Mouse (Mus musculus): ENCODE data around the gene Cpm. TPM values are rescaled to one million over a fixed set of nuclear protein-coding genes. Genes with fewer than 3 reads are reported as not detected.
A peak's percentile ranks its signal among the peaks of the same experiment; 100 is the strongest.

Cpm gene
- polyA plus RNA-seq, 1 experiment from 2014 or later, result 4.7 TPM

DNA sequence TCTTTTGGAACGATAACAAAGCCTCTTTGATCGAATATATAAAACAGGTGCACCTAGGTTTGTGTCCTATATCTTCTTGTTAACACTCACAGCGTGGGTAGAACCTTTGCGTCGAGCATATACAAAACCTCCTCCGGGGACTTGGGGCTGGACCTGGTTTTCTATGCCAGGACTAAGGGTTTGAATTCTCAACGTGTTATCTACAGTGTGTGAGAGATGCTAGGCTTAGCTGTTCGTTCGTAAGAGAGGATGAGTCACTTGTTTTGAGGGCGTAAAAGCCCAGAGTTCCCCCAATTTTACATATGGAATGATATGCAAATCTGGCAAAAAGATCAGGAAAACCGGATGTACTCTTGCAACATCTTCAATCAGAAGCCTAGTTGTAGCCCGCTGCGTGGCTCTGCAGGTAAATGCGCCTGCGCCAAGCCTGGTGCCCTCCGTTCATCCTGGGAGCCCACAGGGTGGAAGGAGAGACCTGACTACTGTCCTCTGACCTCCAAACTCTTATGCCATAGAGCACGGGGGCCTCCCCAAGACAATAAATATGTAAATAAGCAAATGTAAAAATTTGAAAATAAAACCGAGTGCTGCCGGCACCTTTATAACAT lies 46.8 kb downstream of the Cpm start:
- peak overlapping the region; percentile 38 for H3K4me3 ChIP-seq
- H3K9me3 ChIP-seq (replicated peaks), result no peaks in the 10 kb centered on the region
- no peaks in the 10 kb centered on the region for H3K36me3 ChIP-seq (ENCODE audit: poor library complexity, severe bottlenecking)
- 38% methylated on average over 19 of the region's 19 CpGs for WGBS
- H3K27me3 ChIP-seq, result no peaks in the 10 kb centered on the region
- peak overlapping the region; percentile 64 for H3K4me2 ChIP-seq
- H3K27ac ChIP-seq, result peak overlapping the region; percentile 72
- ATAC-seq, result peak; percentile 57
- H3K4me1 ChIP-seq, result peaks cover 21% of the 10 kb centered on the region; the same call in 1 of the 2 replicates
- peak overlapping the region; percentile 45 for H3K9ac ChIP-seq

DNA sequence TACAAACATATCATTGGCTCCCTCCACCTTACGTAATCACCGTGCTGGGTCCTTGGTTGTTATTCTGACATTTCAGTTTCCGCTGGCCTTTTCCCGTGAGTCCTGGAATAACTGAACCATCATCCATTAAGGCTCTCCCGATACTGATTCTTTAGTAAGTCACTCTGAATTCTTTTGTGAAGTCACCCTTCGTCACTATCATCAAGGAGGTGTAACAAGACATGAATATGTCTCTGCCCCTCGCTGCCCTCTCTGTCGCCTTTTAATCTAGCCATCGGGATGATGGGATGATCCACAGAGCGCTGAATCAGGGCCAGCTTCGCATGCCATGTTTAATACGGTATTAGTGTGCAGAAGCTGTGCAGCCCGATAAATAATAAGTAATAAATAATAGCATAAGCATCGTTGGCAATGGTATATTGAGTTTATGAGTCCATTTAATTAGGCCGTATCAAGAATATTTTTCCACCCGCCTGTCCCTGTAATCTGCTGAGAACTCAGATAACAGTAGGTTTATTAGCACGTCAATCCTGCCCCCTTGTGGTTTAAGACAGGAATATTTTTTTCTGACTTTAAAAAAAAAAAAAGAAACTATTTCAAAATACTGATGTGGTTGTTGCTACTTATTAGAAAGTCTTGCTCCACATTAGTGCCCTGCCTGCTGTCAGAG lies 47.5 kb downstream of the Cpm start:
- Histone ChIP-seq H3K9me3 (replicated peaks) (no peaks in the 10 kb centered on the region), H3K4me1 (peaks cover 21% of the 10 kb centered on the region; the same call in 1 of the 2 replicates), H3K4me3 (peak overlapping the region; percentile 38), H3K9ac (peak overlapping the region; percentile 45; the same call in 1 of the 2 replicates), H3K36me3 (ENCODE audit: poor library complexity, severe bottlenecking) (no peaks in the 10 kb centered on the region), H3K27ac (no peak overlapping the region; the same call in 1 of the 2 replicates), H3K4me2 (peak overlapping the region; percentile 64), H3K27me3 (no peaks in the 10 kb centered on the region)
- peak; percentile 25 for ATAC-seq
- WGBS, result 32% methylated on average over 17 of the region's 17 CpGs

DNA sequence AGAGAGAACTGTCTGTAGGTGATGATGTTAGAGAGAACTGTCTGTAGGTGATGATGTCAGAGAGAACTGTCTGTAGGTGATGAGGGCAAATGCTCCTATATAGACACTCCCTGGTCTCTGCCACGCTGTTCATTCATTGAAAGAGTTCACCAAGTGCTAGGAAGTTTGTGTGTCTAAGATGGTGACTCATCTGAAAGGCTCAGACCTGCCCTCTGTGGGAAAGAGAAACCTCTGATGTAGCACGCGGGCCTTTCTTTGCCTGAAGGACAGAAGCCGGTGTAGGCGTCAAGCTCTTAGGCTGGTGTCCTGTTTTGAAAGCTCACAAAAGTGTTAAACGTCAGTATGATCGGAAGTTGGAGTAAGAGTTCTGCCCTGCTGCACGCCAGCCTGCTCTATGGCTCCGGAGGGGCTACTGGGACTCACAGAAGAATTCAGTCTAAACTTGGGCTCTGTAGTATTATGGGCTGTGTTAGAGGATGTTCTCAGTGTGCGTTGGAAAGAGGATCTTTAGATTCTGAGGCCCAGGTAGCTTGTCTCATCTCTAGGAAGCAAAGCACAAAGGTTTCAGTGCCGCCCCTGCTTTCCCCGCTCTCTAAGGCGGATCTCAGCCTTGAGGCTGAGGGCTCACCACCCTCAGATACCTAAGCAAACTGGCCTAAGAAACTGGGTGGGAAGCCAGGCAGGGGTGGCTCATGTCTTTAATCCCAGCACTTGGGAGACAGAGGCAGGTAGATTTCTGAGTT lies 48.4 kb downstream of the Cpm start:
- Histone ChIP-seq H3K4me3 (no peak overlapping the region), H3K4me1 (peaks cover 18% of the 10 kb centered on the region; the same call in 1 of the 2 replicates), H3K4me2 (no peak overlapping the region), H3K27ac (no peak overlapping the region), H3K9ac (no peak overlapping the region), H3K9me3 (replicated peaks) (no peaks in the 10 kb centered on the region), H3K36me3 (ENCODE audit: poor library complexity, severe bottlenecking) (no peaks in the 10 kb centered on the region), H3K27me3 (no peaks in the 10 kb centered on the region)
- WGBS, result 80% methylated on average over 13 of the region's 13 CpGs
- no peak for ATAC-seq

DNA sequence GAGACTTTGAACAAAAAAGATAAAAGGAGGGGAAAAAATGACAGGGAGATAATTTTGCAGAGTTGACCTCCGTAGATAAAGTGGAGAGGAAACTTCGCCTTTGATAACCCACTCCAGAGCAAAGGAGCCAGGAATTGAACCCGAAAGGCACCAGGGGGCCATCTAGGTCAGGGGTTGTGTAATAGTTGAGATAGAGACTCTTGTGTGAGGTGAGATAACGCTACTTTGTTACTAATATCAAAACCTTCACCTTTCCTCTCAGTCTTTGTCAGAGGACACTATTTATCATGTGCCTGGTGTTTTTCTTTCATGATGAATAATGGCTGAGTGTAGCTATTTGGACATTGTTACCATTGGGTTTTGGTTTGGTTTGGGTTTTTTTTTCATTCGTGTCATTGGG lies 49.1 kb downstream of the Cpm start:
- WGBS, result 85% methylated on average over 5 of the region's 5 CpGs
- no peak overlapping the region for H3K4me2 ChIP-seq
- H3K4me3 ChIP-seq, result no peak overlapping the region
- H3K4me1 ChIP-seq, result peaks cover 15% of the 10 kb centered on the region; the same call in 1 of the 2 replicates
- no peak for ATAC-seq
- H3K36me3 ChIP-seq (ENCODE audit: poor library complexity, severe bottlenecking), result no peaks in the 10 kb centered on the region
- no peaks in the 10 kb centered on the region for H3K9me3 ChIP-seq (replicated peaks)
- no peaks in the 10 kb centered on the region for H3K27me3 ChIP-seq
- no peak overlapping the region for H3K9ac ChIP-seq
- no peak overlapping the region for H3K27ac ChIP-seq

DNA sequence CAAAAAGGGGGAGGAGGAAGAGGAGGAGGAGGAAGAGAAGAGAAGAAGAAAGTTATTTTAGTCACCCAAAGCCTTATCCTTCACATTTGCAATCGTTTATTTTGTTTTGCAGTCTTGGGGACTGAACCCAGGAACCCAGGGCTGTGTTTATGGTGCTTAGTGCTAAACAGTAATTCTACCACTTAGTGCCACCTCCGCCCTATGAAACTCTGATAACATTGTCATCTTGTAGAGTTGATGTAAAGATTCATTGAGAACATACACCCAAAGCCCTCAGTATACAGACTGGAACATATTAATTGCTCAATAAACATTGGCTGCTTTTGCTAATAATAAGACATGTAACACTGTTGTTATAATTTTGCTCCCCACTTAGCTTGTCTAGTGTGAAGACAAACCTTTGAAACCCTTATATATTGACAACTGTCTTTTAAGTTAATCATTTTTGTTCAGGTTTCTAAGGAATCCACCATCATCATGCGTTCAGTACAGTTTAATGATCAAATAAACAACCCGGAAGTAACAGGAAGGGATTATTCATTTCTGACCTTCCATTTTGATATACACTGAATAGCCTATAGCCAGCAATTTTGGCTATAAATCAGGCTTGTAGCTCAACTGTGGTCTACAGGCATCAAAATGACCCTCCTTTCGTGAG lies 49.9 kb downstream of the Cpm start:
- Histone ChIP-seq H3K9me3 (replicated peaks) (no peaks in the 10 kb centered on the region), H3K4me3 (no peak overlapping the region), H3K36me3 (ENCODE audit: poor library complexity, severe bottlenecking) (no peaks in the 10 kb centered on the region), H3K27me3 (no peaks in the 10 kb centered on the region), H3K9ac (no peak overlapping the region), H3K4me2 (no peak overlapping the region), H3K4me1 (peaks cover 15% of the 10 kb centered on the region; the same call in 1 of the 2 replicates), H3K27ac (no peak overlapping the region)
- WGBS, result 82% methylated on average over 5 of the region's 5 CpGs
- ATAC-seq, result no peak

DNA sequence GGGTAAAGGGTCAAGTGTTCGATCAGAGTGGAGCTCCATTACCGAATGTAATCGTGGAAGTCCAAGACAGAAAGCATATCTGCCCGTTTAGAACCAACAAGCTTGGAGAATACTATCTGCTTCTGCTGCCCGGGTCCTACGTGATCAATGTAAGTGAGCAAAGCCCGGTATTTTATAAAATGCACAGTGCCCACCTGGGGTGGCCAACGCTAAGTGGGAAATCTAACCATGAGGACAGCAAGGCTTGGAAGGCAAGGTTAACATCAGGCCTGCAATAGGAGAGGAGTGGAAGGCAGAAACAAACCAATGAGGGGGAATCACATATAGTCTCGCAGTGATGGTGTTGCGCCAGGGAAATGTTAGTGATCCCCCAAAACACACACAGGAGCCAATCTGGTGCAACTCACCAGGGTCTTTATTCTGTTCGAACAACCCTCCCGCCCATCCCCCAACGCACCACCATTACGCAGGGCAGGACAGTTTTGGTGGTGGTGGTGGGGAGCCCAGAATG lies 50.7 kb downstream of the Cpm start:
- Histone ChIP-seq H3K27ac (no peak overlapping the region), H3K27me3 (no peaks in the 10 kb centered on the region), H3K4me2 (no peak overlapping the region), H3K4me3 (no peak overlapping the region), H3K9me3 (replicated peaks) (no peaks in the 10 kb centered on the region), H3K36me3 (ENCODE audit: poor library complexity, severe bottlenecking) (no peaks in the 10 kb centered on the region), H3K4me1 (peaks cover 15% of the 10 kb centered on the region; the same call in 1 of the 2 replicates), H3K9ac (no peak overlapping the region)
- WGBS, result 90% methylated on average over 14 of the region's 14 CpGs
- ATAC-seq, result no peak

DNA sequence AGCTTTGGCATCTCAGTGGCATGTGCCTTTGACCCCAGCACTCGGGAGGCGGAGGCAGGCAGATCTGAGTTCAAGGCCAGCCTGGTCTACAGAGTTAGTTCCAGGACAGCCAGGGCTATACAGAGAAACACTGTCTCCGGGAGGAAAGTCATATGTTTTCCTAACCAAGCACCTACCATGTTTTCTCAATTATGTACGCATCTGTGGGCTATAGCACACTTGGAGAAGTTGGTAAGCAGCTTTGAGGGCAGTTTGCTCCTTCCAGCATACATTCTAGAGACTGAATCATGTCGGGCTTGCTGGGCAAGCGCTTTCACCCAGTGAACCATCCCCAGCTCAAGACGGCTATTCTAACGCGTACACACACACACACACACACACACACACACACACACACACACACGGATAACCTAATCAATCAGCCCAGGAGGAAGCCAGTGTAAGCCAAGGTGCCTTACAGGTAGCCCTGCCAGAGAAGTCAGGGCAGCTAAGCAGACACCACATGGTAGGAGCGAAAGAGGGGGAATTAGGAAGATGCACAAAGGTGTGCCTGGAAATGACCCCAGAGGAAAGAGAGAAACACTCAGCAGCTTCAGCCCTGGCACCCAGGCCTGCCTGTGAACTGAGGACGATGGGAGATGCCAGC lies 51.7 kb downstream of the Cpm start:
- no peak for ATAC-seq

DNA sequence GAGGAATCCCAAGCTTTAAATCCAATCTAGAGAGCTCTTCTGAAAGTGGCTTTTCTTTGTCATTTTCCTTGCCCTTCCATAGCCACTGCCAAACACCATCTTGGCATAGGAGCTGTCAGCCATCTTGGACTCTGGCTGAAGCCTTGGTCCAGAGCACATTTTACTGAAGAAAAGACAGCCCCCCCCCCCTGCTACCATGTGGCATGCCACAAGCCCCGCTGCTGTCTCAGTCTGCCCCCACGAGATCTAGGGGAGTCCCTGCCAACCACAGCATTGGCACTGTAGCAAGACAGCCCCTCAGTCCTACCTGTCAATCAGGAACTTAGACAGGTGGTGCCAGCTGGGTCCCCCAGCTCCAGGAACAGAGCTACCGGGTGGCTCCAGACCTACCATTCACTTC lies 52.2 kb downstream of the Cpm start:
- H3K36me3 ChIP-seq (ENCODE audit: poor library complexity, severe bottlenecking), result no peaks in the 10 kb centered on the region
- H3K4me2 ChIP-seq, result no peak overlapping the region
- H3K4me1 ChIP-seq, result peaks cover 3% of the 10 kb centered on the region; the same call in 1 of the 2 replicates
- H3K4me3 ChIP-seq, result no peak overlapping the region
- no peak for ATAC-seq
- WGBS, result 85% methylated on average over 3 of the region's 3 CpGs
- H3K27me3 ChIP-seq, result no peaks in the 10 kb centered on the region
- H3K27ac ChIP-seq, result no peak overlapping the region
- H3K9ac ChIP-seq, result no peak overlapping the region
- H3K9me3 ChIP-seq (replicated peaks), result no peaks in the 10 kb centered on the region

More for the DNA sequence above, 51.7 kb downstream of the Cpm start:
- H3K4me2 ChIP-seq, result no peak overlapping the region
- WGBS, result 89% methylated on average over 12 of the region's 12 CpGs
- H3K27me3 ChIP-seq, result no peaks in the 10 kb centered on the region
- H3K36me3 ChIP-seq (ENCODE audit: poor library complexity, severe bottlenecking), result no peaks in the 10 kb centered on the region
- H3K27ac ChIP-seq, result no peak overlapping the region
- peaks cover 8% of the 10 kb centered on the region; the same call in 1 of the 2 replicates for H3K4me1 ChIP-seq
- H3K9me3 ChIP-seq (replicated peaks), result no peaks in the 10 kb centered on the region
- no peak overlapping the region for H3K4me3 ChIP-seq
- no peak overlapping the region for H3K9ac ChIP-seq

DNA sequence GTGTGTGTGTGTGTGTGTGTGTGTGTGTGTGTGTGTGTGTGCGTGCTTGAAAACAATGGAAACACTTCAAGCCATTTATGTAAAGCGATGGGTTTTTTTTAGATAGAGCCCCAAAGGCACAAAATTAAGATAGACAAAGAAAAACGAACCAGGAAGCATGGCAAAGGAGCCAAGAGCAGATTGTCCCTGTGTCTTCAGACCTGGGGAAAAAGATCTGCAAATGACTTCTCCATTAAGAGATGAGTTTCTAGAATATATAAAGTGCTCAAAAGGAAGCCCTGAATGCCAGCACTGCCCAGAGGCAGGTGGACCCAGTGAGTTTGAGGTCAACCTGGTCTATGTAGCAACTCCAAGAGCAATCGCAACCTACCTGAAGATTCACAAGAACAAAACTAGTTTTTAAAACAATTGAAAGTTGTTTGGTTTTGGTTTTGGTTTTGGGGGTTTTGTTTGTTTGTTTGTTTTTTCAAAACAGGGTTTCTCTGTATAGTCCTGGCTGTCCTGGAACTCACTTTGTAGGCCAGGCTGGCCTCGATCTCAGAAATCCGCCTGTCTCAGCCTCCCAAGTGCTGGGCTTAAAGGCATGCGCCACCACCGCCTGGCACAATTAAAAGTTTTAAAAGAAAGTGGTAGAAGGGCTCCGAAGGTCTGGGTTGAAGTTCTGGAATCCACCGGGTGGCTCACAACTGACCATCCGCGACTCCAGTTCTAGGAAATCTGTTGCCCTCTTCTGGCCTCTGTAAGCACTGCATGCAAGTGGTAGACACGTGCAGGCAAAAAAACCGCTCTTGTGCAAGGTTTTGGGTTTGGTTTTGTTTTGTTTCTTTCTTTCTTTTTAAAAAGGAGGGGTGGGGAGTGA lies 52.9 kb downstream of the Cpm start:
- Histone ChIP-seq H3K36me3 (ENCODE audit: poor library complexity, severe bottlenecking) (no peaks in the 10 kb centered on the region), H3K27ac (no peak overlapping the region), H3K9me3 (replicated peaks) (no peaks in the 10 kb centered on the region), H3K4me3 (no peak overlapping the region), H3K4me2 (no peak overlapping the region), H3K27me3 (no peaks in the 10 kb centered on the region), H3K4me1 (no peaks in the 10 kb centered on the region), H3K9ac (no peak overlapping the region)
- WGBS, result 70% methylated on average over 14 of the region's 14 CpGs
- no peak for ATAC-seq

DNA sequence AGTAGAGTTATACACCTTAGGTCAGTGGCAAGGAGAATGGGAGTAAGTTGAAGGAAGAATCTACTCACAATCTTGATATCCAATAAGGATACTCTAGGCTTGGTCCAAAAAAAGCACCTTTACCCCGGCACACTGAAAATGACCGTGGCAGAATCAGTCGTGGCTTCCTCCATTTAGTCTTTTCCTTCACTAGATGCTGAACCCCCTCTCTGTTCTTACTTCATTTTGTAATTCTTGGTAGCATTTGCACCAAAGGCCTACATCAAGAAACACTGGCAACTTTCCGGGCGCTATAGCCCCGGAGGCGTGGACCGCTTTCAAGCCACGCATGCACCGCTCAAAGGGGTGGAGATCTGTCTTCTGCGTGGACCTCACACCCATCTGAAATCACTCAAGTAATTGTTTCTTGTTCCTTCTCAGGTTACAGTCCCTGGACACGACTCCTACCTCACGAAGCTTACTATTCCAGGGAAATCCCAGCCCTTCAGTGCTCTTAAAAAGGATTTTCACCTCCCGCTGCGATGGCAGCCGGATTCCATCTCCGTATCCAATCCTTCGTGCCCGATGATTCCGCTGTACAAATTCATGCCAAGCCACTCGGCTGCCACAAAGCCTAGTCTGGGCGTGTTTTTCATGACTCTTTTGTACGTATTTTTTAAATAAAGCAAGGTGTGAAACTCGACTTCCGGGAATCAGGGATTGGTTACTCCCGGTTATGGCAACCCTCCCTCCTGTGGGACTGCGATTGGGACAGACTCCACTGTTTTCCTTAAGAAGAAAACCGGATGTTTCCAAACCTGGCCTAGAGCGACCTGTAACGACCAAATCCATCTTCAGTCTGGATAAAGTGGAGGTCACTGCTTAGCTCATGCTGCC lies 53.8 kb downstream of the Cpm start:
- 83% methylated on average over 30 of the region's 30 CpGs for WGBS
- no peaks in the 10 kb centered on the region for H3K9me3 ChIP-seq (replicated peaks)
- no peak overlapping the region for H3K4me3 ChIP-seq
- no peaks in the 10 kb centered on the region for H3K27me3 ChIP-seq
- H3K36me3 ChIP-seq (ENCODE audit: poor library complexity, severe bottlenecking), result peaks cover 8% of the 10 kb centered on the region
- H3K27ac ChIP-seq, result no peak overlapping the region
- H3K9ac ChIP-seq, result no peak overlapping the region
- no peak for ATAC-seq
- H3K4me1 ChIP-seq, result no peaks in the 10 kb centered on the region
- H3K4me2 ChIP-seq, result no peak overlapping the region
